Mouse (Mus musculus): ENCODE data around the gene Morc1. TPM values are rescaled to one million over a fixed set of nuclear protein-coding genes. Genes with fewer than 3 reads are reported as not detected.

Morc1 gene
- polyA plus RNA-seq (2014; fragmentation: Nextera tagmentation; extraction: Ambion mirVana), result 0.08 TPM in 1 of 2 replicates, not detected in the other

DNA sequence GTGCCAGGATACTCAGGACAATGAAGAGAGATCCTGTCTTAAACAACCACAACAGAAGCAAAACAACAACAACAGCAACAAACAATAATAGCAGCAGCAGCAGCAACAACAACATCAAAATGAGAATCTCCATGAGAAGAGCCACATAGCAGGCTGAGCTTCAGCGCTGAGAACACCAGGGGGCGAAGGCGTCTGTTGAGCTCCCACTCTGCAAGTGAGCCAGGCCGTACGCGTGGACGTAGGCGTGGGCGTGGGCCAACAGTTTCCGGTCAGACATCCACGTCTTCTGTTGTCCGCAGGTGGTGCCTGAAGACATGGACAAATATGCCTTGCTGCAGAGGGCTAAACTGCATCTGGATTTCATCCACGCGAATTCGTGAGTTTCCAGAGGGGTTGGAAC, at the start of gene Morc1:
Gene Morc1, plus strand, starts transcription at position 211 of the 400 bp plus-strand sequence.
- no peak within 1 kb of the TSS for H3K9ac ChIP-seq (ENCODE audit: low read length)
- no peak within 1 kb of the TSS for H3K27ac ChIP-seq (ENCODE audit: low read depth, low read length)
- WGBS, result 93% methylated on average over 15 of the region's 15 CpGs
- H3K9me3 ChIP-seq (ENCODE audit: control insufficient read depth, low read length), result no peaks in the 10 kb centered on the region
- ATAC-seq (replicated peaks; ENCODE audit: low FRiP score) (no peak), DNase-seq (ENCODE audit: low spot score) (no peak)
- H3K4me3 ChIP-seq (ENCODE audit: low read depth, low read length), result no peak within 1 kb of the TSS
- H3K36me3 ChIP-seq (ENCODE audit: control insufficient read depth, insufficient read depth, low read length), result no peaks in the 10 kb centered on the region
- H3K27me3 ChIP-seq (ENCODE audit: control insufficient read depth, insufficient read depth, low read length), result no peaks in the 10 kb centered on the region
- no peaks in the 10 kb centered on the region for H3K4me1 ChIP-seq (replicated peaks; ENCODE audit: control insufficient read depth, insufficient read depth, low read length)
- H3K4me2 ChIP-seq (ENCODE audit: low read depth, low read length, severe bottlenecking), result no peak within 1 kb of the TSS

GRCm38 (mm10) chr16:48383582-48384257, 47.3 kb upstream of the Morc1 start:
- no peak for ATAC-seq (replicated peaks; ENCODE audit: low FRiP score)
- no peaks in the 10 kb centered on the region for H3K9me3 ChIP-seq (ENCODE audit: control insufficient read depth, low read length)
- H3K9ac ChIP-seq (ENCODE audit: low read length), result no peak overlapping the region
- H3K27me3 ChIP-seq (ENCODE audit: control insufficient read depth, insufficient read depth, low read length), result no peaks in the 10 kb centered on the region
- H3K4me3 ChIP-seq (ENCODE audit: low read depth, low read length), result no peak overlapping the region
- no peak overlapping the region for H3K27ac ChIP-seq (ENCODE audit: low read depth, low read length)
- 87% methylated on average over 3 of the region's 3 CpGs for WGBS
- H3K4me2 ChIP-seq (ENCODE audit: low read depth, low read length, severe bottlenecking), result no peak overlapping the region
- H3K36me3 ChIP-seq (ENCODE audit: control insufficient read depth, insufficient read depth, low read length), result no peaks in the 10 kb centered on the region
- no peak for DNase-seq (ENCODE audit: low spot score)
- no peaks in the 10 kb centered on the region for H3K4me1 ChIP-seq (replicated peaks; ENCODE audit: control insufficient read depth, insufficient read depth, low read length)

GRCm38 (mm10) chr16:48386982-48387381, 44.1 kb upstream of the Morc1 start:
- H3K4me1 ChIP-seq (replicated peaks; ENCODE audit: control insufficient read depth, insufficient read depth, low read length), result no peaks in the 10 kb centered on the region
- H3K36me3 ChIP-seq (ENCODE audit: control insufficient read depth, insufficient read depth, low read length), result no peaks in the 10 kb centered on the region
- no peaks in the 10 kb centered on the region for H3K27me3 ChIP-seq (ENCODE audit: control insufficient read depth, insufficient read depth, low read length)
- no peak overlapping the region for H3K4me3 ChIP-seq (ENCODE audit: low read depth, low read length)
- H3K4me2 ChIP-seq (ENCODE audit: low read depth, low read length, severe bottlenecking), result no peak overlapping the region
- DNase-seq (ENCODE audit: low spot score) (no peak), ATAC-seq (replicated peaks; ENCODE audit: low FRiP score) (no peak)
- WGBS, result 77% methylated on average over 2 of the region's 2 CpGs
- H3K27ac ChIP-seq (ENCODE audit: low read depth, low read length), result no peak overlapping the region
- H3K9ac ChIP-seq (ENCODE audit: low read length), result no peak overlapping the region
- no peaks in the 10 kb centered on the region for H3K9me3 ChIP-seq (ENCODE audit: control insufficient read depth, low read length)

DNA sequence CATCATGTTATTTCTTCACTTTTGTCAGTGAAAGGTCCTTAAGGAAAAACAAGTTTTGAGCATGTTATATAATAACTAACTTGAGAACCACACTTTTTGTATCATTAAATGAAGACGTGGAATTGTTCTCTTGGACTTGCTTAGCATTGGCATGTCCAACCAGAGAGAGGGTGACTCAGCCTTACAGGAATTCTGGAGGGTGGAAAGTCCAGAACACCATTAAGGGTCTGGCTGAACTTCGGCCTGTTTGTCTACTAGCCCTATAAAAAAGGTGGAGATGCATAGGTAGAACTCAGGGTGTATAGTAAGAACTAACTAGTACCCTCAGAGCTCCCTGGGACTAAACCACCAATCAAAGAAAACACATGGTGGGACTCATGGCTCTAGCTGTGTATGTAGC, 35.8 kb upstream of the Morc1 start:
- no peaks in the 10 kb centered on the region for H3K4me1 ChIP-seq (replicated peaks; ENCODE audit: control insufficient read depth, insufficient read depth, low read length)
- no peak overlapping the region for H3K9ac ChIP-seq (ENCODE audit: low read length)
- no peak overlapping the region for H3K4me3 ChIP-seq (ENCODE audit: low read depth, low read length)
- 86% methylated on average over 2 of the region's 2 CpGs for WGBS
- H3K9me3 ChIP-seq (ENCODE audit: control insufficient read depth, low read length), result no peaks in the 10 kb centered on the region
- H3K27me3 ChIP-seq (ENCODE audit: control insufficient read depth, insufficient read depth, low read length), result no peaks in the 10 kb centered on the region
- no peak overlapping the region for H3K27ac ChIP-seq (ENCODE audit: low read depth, low read length)
- H3K36me3 ChIP-seq (ENCODE audit: control insufficient read depth, insufficient read depth, low read length), result no peaks in the 10 kb centered on the region
- H3K4me2 ChIP-seq (ENCODE audit: low read depth, low read length, severe bottlenecking), result no peak overlapping the region
- no peak for ATAC-seq (replicated peaks; ENCODE audit: low FRiP score)
- DNase-seq (ENCODE audit: low spot score), result no peak

DNA sequence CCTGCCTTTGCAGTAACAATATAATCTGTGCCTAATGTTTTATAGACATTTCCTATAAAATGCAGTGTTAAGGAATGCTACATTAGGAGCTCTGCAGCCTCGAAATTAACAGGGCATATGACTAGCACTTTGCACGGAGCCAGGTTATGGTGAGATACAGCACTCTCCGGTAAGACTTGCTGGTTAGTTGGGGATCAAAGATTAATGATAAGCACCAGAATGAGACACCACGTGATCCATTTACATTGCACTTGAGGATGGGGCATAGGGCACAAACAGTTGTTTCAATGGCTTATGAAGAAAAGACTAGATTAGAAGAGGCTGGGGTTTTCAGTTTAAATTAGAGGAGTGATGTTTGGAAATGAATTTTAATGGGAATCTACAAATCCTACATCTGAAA, 28.1 kb upstream of the Morc1 start:
- Histone ChIP-seq H3K27me3 (ENCODE audit: control insufficient read depth, insufficient read depth, low read length) (no peaks in the 10 kb centered on the region), H3K9ac (ENCODE audit: low read length) (no peak overlapping the region), H3K9me3 (ENCODE audit: control insufficient read depth, low read length) (no peaks in the 10 kb centered on the region), H3K36me3 (ENCODE audit: control insufficient read depth, insufficient read depth, low read length) (no peaks in the 10 kb centered on the region), H3K4me3 (ENCODE audit: low read depth, low read length) (no peak overlapping the region), H3K4me1 (replicated peaks; ENCODE audit: control insufficient read depth, insufficient read depth, low read length) (no peaks in the 10 kb centered on the region), H3K4me2 (ENCODE audit: low read depth, low read length, severe bottlenecking) (no peak overlapping the region), H3K27ac (ENCODE audit: low read depth, low read length) (no peak overlapping the region)
- ATAC-seq (replicated peaks; ENCODE audit: low FRiP score) (no peak), DNase-seq (ENCODE audit: low spot score) (no peak)
- 88% methylated on average over 4 of the region's 4 CpGs for WGBS

GRCm38 (mm10) chr16:48403423-48403822, 27.6 kb upstream of the Morc1 start:
- WGBS, result 96% methylated on average over 3 of the region's 3 CpGs
- ATAC-seq (replicated peaks; ENCODE audit: low FRiP score) (no peak), DNase-seq (ENCODE audit: low spot score) (no peak)
- Histone ChIP-seq H3K36me3 (ENCODE audit: control insufficient read depth, insufficient read depth, low read length) (no peaks in the 10 kb centered on the region), H3K27ac (ENCODE audit: low read depth, low read length) (no peak overlapping the region), H3K4me2 (ENCODE audit: low read depth, low read length, severe bottlenecking) (no peak overlapping the region), H3K4me1 (replicated peaks; ENCODE audit: control insufficient read depth, insufficient read depth, low read length) (no peaks in the 10 kb centered on the region), H3K9me3 (ENCODE audit: control insufficient read depth, low read length) (no peaks in the 10 kb centered on the region), H3K27me3 (ENCODE audit: control insufficient read depth, insufficient read depth, low read length) (no peaks in the 10 kb centered on the region), H3K9ac (ENCODE audit: low read length) (no peak overlapping the region), H3K4me3 (ENCODE audit: low read depth, low read length) (no peak overlapping the region)

GRCm38 (mm10) chr16:48404009-48404408, 27.0 kb upstream of the Morc1 start:
- Histone ChIP-seq H3K36me3 (ENCODE audit: control insufficient read depth, insufficient read depth, low read length) (no peaks in the 10 kb centered on the region), H3K27me3 (ENCODE audit: control insufficient read depth, insufficient read depth, low read length) (no peaks in the 10 kb centered on the region), H3K9me3 (ENCODE audit: control insufficient read depth, low read length) (no peaks in the 10 kb centered on the region), H3K9ac (ENCODE audit: low read length) (no peak overlapping the region), H3K27ac (ENCODE audit: low read depth, low read length) (no peak overlapping the region), H3K4me2 (ENCODE audit: low read depth, low read length, severe bottlenecking) (no peak overlapping the region), H3K4me3 (ENCODE audit: low read depth, low read length) (no peak overlapping the region), H3K4me1 (replicated peaks; ENCODE audit: control insufficient read depth, insufficient read depth, low read length) (no peaks in the 10 kb centered on the region)
- no peak for ATAC-seq (replicated peaks; ENCODE audit: low FRiP score)
- no peak for DNase-seq (ENCODE audit: low spot score)

DNA sequence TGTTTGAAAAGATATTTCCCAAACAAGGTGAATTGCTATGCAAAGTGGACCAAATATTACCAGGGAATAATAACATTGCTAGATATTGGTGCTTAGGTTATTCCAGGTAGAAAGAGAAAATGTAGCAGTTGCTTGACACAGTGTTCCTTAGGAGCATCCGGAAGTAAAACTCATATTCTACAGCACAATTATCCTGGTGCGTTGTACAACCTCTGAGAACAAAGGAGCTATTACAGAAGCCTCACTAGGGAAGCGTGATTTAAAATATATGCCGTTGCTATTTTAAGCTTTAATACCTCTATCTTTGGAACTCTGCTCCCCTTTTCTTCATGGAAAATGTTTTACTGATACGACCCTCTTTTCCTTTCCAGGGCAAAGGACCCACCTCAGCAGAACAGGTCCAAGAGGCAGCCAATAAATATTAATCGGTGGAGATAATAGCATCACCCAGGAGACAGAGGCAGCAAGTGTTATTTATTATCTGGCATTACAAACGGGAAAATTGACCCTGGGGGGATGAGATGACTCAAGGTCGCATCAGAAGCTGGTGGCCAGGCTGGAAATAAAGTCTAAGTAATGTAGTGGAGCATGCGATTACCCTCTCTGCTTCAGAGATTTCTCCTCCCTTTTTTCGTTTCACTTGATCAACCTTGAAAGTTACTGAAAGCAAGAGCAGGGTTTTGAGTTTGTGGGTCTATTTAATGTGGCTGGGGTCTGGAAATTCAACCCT, 25.2 kb upstream of the Morc1 start:
- H3K4me3 ChIP-seq (ENCODE audit: low read depth, low read length), result no peak overlapping the region
- no peak overlapping the region for H3K27ac ChIP-seq (ENCODE audit: low read depth, low read length)
- H3K9ac ChIP-seq (ENCODE audit: low read length), result no peak overlapping the region
- 82% methylated on average over 10 of the region's 10 CpGs for WGBS
- no peak overlapping the region for H3K4me2 ChIP-seq (ENCODE audit: low read depth, low read length, severe bottlenecking)
- H3K36me3 ChIP-seq (ENCODE audit: control insufficient read depth, insufficient read depth, low read length), result no peaks in the 10 kb centered on the region
- H3K4me1 ChIP-seq (replicated peaks; ENCODE audit: control insufficient read depth, insufficient read depth, low read length), result no peaks in the 10 kb centered on the region
- DNase-seq (ENCODE audit: low spot score), result no peak
- H3K9me3 ChIP-seq (ENCODE audit: control insufficient read depth, low read length), result no peaks in the 10 kb centered on the region
- no peak for ATAC-seq (replicated peaks; ENCODE audit: low FRiP score)
- H3K27me3 ChIP-seq (ENCODE audit: control insufficient read depth, insufficient read depth, low read length), result no peaks in the 10 kb centered on the region

DNA sequence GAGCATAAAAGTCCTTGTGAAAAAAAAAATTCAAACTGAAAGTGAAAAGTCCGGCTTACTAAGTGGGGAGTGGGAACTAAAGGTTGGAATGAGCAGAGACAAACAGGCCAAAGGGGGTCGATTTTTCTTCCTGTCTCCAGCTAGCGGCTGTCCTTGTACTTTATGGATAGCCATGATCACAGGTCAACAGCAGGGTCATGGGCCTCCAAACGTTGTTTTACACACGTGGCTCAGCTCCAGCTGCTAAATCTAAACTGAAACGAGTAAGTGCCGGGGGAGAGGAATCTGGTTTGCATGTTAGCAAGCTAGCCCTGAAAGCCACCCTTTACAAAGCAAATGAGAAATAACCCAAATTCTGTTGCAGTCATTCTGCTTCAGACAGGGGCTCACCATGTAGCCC, 21.5 kb upstream of the Morc1 start:
- Histone ChIP-seq H3K36me3 (ENCODE audit: control insufficient read depth, insufficient read depth, low read length) (no peaks in the 10 kb centered on the region), H3K4me1 (replicated peaks; ENCODE audit: control insufficient read depth, insufficient read depth, low read length) (no peaks in the 10 kb centered on the region), H3K9me3 (ENCODE audit: control insufficient read depth, low read length) (no peaks in the 10 kb centered on the region), H3K27ac (ENCODE audit: low read depth, low read length) (no peak overlapping the region), H3K4me2 (ENCODE audit: low read depth, low read length, severe bottlenecking) (no peak overlapping the region), H3K4me3 (ENCODE audit: low read depth, low read length) (no peak overlapping the region), H3K9ac (ENCODE audit: low read length) (no peak overlapping the region), H3K27me3 (ENCODE audit: control insufficient read depth, insufficient read depth, low read length) (no peaks in the 10 kb centered on the region)
- ATAC-seq (replicated peaks; ENCODE audit: low FRiP score), result no peak
- WGBS, result 78% methylated on average over 7 of the region's 7 CpGs
- DNase-seq (ENCODE audit: low spot score), result no peak

All from forebrain, embryonic 11.5 days (tissue).